Mouse (Mus musculus) gastrocnemius, postnatal 36 days (tissue): ENCODE measurements around the gene Eps8. TPM values are rescaled to one million over a fixed set of nuclear protein-coding genes. Genes with fewer than 3 reads are reported as not detected.

Source experiments
- DNase-seq, 2 experiments: peaks; one replicate each; pipeline ENCODE4 v3.0.0; 2022
- intact Hi-C: fragments of 180-260 bp; cut with DNase I; formaldehyde crosslinking; loops from one replicate; pipeline ENCODE4 v1.15.1; 2025
- total RNA-seq, 2 experiments: library from RNA; stranded (reverse); gene quantifications; 2 replicates each; pipeline ENCODE4 v1.2.3; 2021

The Eps8 gene
- total RNA-seq, 2 experiments from 2014 or later: 4.5 to 4.6 TPM

DNA sequence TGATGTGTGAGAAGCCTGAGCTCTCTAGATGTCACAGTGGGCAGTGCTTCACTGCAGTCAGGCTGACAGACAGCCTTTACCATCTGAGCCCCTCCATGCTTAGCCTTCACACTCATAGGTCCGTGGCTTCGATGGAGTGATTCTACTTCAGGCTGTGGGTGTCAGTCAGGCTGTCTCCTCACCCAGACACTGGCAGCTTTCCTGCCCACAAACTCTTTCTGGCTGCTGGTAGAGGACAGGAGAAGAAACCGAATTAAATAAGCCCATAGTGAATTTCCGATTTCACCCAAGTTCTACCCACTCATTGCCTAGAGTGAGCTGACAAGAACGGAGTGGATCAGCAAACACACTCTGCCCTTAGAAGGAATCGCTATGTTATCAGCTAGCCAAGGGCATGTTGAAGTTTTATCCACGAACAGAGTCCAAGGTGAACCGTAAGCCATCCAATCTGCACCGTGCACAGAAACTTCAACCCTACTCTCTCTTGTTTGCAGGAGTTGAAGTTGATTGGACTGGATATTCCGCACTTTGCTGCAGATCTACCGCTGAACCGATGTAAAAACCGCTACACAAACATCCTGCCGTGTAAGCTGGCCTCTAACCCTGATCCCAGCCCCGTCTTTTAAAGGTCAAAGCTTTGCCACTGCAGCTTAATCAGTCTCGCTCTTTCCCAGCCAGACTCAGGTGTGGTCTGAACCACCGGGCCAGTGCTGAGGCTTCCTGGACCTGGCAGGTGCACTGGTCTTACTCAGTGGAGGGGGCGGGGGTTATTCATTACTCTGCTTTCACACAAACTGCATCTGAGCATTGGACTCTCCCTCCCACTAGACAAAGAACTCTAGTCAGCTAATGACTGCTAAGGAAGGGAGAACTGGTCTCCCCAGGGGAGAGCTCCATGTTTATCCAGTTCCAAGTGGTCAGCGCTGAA is 213.9 kb downstream of the Eps8 start:
- intact Hi-C loops: no loop called here
- no peak for DNase-seq

DNA sequence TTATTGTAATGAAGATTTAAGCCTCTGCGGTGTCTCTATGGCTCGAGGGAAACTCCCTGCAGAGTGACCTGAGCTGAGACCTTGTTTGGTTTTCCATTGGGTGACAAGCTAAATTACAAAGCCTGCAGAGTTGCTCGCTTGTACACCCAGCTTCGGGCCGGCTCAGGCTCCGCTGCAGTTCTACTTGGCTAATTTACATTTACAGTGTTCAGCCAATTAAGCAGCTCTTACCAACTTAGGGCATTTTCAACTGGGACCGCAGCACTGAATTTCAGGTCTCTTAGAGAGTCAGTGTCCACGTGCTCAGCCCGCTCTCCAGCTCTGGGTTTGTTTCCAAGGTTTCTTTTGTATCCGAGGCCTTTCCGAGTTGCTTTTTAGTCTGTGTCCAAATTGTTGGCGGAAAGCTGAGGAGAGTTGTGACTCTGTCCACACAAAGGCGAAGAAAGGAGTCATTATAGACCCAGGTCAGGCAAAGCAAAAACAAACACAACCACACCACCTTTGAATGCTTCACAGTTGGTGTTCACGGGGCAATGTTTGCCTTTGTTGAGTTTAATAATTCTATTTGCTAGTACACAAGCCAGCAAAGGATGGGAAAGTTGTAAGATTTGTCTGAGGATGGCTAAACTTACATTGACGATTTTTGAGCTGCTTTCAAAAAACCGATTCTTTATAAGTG is 216.6 kb downstream of the Eps8 start:
- intact Hi-C loops: no loop called here
- DNase-seq: no peak

DNA sequence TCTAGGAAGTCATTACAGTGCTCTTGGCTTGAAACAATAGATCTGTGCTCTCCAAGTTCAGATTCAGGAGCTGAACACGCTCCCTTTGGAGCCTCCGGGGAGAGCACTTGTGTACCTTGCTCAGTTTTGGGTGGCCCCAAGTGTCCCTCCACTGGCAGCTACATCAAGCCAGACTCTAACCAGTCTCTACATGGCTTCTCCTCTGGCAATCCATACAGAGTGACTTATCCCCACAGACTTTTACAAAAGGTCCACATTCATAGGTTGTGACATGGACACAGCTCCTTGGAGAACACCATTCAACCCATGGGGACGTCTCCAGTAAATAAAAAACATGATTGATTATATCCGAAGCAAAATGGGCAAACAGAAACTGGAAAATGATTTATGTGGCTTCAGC is 217.2 kb downstream of the Eps8 start:
- DNase-seq: no peak
- intact Hi-C loops: no loop called here

DNA sequence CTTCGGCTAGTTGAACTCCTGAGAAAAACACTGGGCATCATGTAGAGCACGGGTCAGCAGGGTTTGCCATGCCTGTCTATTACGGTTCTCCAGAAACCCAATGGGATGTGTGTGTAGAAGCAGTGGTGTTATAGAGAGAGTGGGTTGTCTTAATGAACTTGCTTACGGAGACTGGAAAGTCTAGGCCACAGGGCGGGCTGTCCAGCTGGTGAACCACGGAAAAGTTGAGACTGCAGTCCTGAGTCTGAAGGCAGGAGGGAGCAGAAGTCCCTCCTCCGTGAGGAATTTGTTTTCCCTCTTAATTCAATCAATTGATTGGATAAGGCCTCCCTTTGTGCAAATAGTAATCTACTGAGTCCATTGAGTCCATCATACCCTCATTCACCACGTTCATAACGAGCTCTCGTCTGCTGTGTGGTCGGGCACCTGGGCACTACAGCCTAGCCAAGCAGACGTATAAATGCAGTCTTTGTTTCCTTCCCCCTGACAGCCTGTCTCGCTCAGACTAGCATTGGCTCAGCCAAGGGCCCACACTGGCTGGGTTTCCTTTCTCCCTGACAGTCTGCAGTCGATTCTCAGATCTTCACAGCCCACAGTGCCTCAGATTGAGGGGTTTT is 221.0 kb downstream of the Eps8 start:
- intact Hi-C loops: loop anchor here (5.0 kb wide), 1 partner anchor 1711 kb away; no protein-coding TSS in a partner anchor
- DNase-seq: no peak

Other genes starting within 250 kb of the Eps8 start
- gene Strap, start 80.2 kb upstream of the Eps8 start, total RNA-seq: 10 to 100 TPM; 70.8 to 77.0 TPM
- 10 to 100 TPM in 1 of 2 experiments, 1 to 10 TPM in 1; 9.8 to 11.7 TPM for gene Dera, start 99.7 kb upstream of the Eps8 start, total RNA-seq